Mouse (Mus musculus) thymus, postnatal 0 days (tissue): ENCODE data around the gene Stab1. TPM values are rescaled to one million over a fixed set of nuclear protein-coding genes. Genes with fewer than 3 reads are reported as not detected.

Source experiments
- DNase-seq: peaks from one replicate; pipeline ENCODE4 v3.0.0-alpha.2; 2015; ENCODE audit warnings: low spot score
- polyA plus RNA-seq: library from polyadenylated mRNA; unstranded; fragments of >200 nt; fragmentation: Nextera tagmentation; extraction: Ambion mirVana; gene quantifications from 2 replicates; pipeline ENCODE4 v1.2.1, GENCODE M21; 2015

Stab1 gene
- polyA plus RNA-seq, 1 experiment from 2014 or later: 8.8 TPM

GRCm38 (mm10) chr14:31194891-31195513, 26.6 kb upstream of the Stab1 start:
- DNase-seq: peak; percentile 31

- peak; percentile 27 for DNase-seq
Measured at GRCm38 (mm10) chr14:31194441-31194840, 26.0 kb upstream of the Stab1 start.

- no peak for DNase-seq
Measured at GRCm38 (mm10) chr14:31193791-31194190, 25.4 kb upstream of the Stab1 start.

- DNase-seq: no peak
Measured at GRCm38 (mm10) chr14:31191936-31192335, 23.5 kb upstream of the Stab1 start.

- no peak for DNase-seq
Measured at GRCm38 (mm10) chr14:31189348-31189747, 20.9 kb upstream of the Stab1 start.

GRCm38 (mm10) chr14:31188771-31189181, 20.3 kb upstream of the Stab1 start:
- DNase-seq: no peak

GRCm38 (mm10) chr14:31186656-31187055, 18.2 kb upstream of the Stab1 start:
- DNase-seq: no peak

GRCm38 (mm10) chr14:31184195-31184594, 15.8 kb upstream of the Stab1 start:
- no peak for DNase-seq

- no peak for DNase-seq
Measured at GRCm38 (mm10) chr14:31183541-31183940, 15.1 kb upstream of the Stab1 start.

GRCm38 (mm10) chr14:31182786-31183290, 14.4 kb upstream of the Stab1 start:
- DNase-seq: no peak

GRCm38 (mm10) chr14:31181512-31181911, 13.1 kb upstream of the Stab1 start:
- DNase-seq: no peak

GRCm38 (mm10) chr14:31179677-31180365, 11.4 kb upstream of the Stab1 start:
- DNase-seq: no peak

GRCm38 (mm10) chr14:31177715-31178114, 9.3 kb upstream of the Stab1 start:
- DNase-seq: no peak

GRCm38 (mm10) chr14:31177287-31177686, 8.8 kb upstream of the Stab1 start:
- no peak for DNase-seq

GRCm38 (mm10) chr14:31173537-31173936, 5.1 kb upstream of the Stab1 start:
- DNase-seq: no peak

- no peak for DNase-seq
Measured at GRCm38 (mm10) chr14:31172781-31173455, 4.5 kb upstream of the Stab1 start.

GRCm38 (mm10) chr14:31171821-31172220, 3.4 kb upstream of the Stab1 start:
- no peak for DNase-seq

GRCm38 (mm10) chr14:31171386-31171785, 2.9 kb upstream of the Stab1 start:
- no peak for DNase-seq

- DNase-seq: no peak
Measured at GRCm38 (mm10) chr14:31170963-31171362, 2.5 kb upstream of the Stab1 start.

- DNase-seq: no peak
Measured at GRCm38 (mm10) chr14:31169508-31169907, 1.1 kb upstream of the Stab1 start.

GRCm38 (mm10) chr14:31166827-31167226, 1.6 kb downstream of the Stab1 start:
- DNase-seq: no peak

GRCm38 (mm10) chr14:31165991-31166630, 2.3 kb downstream of the Stab1 start:
- no peak for DNase-seq
